Mouse (Mus musculus): ENCODE data around the gene Srsf10.

Gene Srsf10

DNA sequence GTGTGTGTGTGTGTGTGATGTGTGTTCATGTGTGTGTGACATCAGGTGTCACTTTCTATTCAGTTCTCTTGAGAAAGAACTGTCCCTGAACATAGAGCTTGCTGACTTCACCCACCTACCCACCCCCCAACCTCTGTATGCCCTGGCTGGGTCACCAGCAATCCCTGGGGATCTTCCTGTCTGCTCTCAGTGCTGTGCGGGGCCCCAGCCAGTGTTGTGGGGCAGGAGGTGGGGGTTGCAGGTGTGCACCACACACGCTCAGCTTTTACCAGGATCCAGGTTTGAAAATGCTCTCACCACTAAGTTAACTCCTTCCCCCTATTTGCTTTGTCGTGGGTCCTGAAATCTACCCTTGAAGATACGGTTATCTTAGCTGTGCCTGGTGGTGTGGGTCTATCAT, 30.6 kb downstream of the Srsf10 start:
- no peak for DNase-seq

DNA sequence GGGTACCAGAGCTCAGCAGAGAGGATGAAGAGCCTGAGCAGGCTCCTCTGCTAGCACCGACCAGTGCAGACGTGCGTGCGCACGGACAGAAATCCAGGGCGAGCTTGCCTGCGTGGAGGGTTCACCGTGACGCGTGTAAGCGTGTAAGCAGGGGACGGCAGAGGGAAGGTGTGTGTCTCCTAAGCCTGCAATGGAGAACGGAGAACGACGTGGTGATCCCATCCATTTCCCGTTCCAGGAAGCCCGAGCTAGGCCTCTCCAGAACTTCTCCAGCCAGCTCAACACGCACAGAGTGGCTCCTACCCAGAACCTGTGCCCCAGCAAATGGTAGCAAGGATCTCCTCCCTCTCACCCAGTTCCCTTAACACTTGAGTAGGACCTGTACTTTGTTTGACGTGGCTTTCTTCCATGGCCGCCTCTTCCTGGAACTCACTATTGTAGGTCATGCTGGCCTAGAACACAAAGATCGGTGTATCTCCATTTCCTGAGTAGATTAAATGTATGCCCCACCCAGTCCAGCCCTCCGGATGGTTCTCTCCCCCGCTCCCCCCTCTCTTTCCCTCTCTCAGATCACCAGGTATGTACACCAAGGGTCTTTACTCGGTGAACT, 33.0 kb downstream of the Srsf10 start:
- no peak for DNase-seq

DNA sequence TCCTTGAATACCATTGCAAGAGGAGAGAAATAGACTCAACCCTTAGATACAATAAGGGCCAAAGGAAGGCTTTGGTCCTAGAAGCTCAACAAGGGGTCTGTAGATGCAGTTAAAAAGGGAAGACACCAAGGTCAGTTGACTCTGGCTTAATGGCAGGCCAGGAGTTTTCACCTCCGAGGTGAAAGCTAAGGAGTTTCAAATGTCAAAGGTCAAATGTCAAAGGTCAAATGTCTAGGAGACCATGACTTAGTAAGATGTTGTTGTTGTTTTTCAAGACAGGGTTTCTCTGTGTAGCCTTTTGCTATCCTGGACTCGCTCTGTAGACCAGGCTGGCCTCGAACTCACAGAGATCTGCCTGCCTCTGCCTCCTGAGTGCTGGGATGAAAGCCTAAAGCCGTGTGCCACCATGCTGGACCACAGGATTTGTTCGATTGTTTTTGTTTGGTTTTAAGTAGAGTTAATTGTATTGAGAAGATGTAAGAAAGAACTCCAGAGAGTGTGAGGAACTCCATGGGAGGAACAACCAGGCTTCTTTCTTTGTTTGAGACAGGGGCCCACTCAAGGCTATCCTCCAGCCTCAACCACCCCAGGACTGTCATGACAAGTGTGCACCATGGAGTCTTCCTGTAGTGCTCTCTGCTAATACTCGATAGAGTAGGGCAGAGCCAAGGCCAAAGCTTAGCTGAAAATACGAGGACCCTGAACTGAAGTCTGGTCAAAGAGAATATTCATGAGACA, 33.8 kb downstream of the Srsf10 start:
- DNase-seq: no peak

DNA sequence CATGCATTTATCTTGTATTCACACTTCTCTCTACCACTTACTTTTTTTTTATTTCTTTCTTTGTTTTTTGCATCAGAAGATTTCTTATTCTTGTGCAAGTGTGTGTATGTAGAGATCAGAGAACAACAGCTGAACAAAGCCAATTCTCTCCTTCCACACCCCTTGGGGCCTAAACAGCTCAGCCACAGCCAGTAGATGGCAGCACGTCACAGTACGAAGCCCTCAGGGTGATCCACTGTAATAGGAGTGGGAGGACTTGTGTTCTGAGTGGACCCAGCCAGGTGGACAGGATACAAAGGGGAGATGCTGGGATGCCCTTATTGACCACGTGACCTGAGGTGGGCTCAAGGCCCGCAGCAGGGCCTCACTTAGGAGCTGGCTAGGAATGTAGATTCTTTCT, 34.3 kb downstream of the Srsf10 start:
- DNase-seq: peak; percentile 87 to 88

DNA sequence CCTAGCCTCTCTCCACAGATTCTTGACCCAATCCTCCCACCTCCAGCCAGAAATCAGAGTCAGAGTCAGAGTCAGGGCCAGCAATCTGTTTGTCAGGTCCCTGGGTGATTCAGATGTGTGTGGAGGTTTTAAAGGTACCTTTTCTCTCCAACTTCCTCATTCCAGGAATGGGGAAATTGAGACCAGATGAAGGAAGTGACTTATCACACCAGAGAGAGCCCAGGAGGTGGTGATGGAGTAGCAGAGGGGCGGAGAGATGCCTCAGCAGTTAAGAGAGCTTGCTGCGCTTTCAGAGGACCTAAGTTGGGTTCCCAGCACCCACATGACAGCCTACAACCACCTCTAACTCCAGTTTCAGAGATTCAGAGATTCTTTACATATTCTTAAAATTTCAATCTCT, 36.0 kb downstream of the Srsf10 start:
- no peak for DNase-seq

DNA sequence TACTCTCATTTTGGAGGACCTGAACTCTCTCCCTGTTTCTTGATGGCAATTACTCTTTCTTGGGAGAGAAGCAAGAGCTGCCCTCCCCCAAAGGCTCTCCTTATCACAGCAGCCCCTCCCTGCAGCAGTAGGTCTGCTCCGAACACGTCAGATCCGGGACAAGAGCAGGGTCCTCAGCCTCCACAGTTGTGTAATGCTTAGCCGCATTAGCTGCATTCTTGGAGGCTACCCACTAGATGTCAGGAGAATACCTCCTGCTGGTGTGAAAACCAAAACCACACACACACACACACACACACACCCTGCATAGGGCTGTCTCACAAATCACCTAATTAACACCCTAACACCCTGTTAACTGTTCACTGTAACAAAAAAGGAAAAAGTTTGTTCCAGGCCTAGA, 37.3 kb downstream of the Srsf10 start:
- DNase-seq: no peak

DNA sequence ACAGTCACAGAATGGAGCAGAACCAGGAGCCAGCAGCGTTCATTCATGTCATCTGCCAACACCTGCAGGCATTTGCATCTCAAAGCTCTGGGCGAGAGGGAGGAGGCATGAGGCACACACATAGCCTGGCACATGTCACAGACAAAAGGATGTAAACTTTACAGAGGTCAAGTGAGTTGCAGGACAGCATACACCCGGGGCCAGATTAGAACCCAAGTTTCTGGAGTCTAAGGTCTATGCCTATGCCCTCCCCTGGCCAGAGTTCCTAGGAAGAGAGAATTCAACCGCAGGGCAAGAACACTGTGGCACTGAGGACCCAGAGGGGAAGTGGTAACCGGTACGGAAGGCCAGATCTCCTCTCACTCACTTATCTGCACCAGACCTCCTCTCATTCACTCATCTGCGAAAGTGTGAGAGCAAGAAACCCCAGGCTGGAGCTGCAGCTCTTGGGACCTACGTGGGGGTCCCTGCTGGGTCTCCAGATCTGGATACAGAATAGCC, 39.6 kb downstream of the Srsf10 start, which contains the start of gene Cnr2:
Gene Cnr2, plus strand, starts transcription at position 324 of the 501 bp plus-strand sequence.
- no peak for DNase-seq

DNA sequence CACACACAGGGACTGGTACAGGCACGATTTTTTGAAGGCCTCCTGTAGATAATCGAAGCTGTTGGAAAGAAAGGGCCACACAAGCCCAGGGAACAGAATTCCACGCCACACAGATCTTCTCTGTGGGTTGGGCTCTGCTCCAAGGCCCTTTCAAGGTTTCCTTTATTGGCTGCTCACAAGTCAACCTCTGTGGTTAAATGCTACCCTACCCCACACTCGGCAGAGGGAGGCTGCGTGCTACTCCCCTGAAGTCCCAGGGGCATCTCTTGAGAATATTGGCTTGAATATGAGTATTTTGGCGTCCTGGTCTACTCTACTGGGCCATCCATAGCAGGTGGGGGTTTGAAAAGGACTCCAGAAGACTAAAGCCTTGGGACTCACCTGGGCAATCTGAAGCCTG, 40.6 kb downstream of the Srsf10 start:
- no peak for DNase-seq

DNA sequence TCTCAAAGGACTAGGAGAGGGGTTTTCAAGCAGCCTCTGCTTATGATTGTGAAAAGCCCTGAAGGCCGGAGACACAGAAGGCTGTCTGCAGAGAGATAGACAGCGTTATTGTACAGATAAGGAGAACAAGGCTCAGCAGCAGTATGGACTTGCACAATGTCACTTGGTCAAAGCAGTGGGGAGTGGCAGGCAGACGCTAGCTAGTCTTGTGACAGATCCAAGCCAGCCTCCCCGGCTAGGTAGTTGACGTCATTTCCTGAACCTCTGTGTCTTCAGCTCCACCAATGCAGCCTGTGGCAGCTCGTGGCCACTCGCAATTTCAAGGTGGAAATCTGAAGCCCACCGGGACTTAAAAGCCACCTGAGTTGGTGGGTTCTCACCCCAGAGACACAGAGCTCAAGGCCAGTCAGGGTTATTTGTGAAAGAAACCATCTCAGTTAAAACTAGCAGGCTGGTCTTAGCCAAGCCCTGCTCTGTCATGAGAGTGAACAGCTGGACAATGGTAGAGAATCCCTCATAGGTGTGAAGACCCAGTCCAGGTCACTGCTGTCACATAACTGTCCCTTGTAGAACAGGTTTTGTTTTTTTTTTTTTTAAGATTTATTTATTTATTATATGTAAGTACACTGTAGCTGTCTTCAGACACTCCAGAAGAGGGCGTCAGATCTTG, 43.0 kb downstream of the Srsf10 start:
- peak in 1 of 2 experiments; percentile 19 for DNase-seq

DNA sequence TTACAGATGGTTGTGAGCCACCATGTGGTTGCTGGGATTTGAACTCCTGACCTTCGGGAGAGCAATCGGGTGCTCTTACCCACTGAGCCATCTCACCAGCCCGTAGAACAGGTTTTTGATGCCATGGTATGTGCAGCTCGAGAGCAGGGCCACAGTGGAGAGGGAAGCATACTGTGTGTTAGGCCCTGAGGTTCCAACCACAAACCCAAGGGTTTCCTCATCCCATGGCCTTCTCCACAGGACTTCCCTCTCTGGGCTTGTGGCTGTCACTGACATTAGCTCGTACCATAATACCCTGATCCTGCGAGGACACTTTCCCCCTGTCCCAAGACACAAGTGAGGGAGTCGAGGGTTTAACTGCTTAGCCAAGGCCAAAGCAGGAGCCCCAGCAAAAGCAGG, 43.5 kb downstream of the Srsf10 start:
- no peak for DNase-seq

DNA sequence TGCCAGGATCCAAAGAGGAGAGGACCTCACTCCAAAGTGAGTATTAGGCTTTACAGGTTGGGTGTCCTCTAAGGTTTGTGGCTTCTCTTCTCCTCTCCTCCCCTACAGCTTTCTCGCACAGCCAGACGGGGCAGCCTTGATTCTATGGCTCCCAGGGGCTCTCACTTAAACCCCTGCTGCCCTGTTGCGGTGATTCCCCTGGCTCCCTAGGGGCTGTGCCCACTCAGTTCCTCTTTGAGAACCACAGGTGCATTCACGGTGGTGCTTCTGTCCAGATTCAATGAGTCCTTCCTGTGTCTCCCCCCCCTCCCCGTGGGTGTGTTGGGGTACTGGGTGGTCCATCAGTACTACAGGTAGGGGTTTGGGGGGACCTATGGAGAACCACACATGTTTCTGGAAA, 44.5 kb downstream of the Srsf10 start:
- no peak for DNase-seq

DNA sequence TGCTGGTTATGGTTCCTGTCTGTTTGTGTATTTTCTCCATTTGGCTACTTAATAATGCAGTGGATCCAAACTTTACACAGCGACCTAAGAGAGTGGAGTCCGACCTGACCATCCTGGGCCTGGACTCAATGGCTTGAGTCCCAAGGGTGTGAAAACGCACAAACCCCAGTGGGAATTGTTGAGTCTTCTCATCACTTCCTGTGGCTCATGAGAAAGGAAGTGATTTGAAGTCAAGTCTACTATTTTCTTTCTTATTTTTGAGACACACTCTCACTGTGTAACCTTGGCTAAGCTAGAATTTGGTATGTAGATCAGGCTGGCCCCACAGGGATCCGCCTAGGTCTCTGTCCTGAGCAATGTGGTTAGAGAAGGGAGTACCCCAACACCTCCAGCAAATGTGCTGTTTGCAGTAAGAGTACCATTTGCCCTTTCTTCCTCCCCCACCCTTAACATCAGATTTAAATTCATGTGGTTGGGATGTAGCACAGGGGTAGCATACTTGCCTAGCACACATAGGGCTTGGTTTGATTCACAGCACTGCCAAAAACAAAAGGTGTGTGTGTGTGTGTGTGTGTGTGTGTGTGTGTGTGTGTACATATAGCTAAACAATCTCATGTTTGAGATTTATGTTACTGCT, 47.2 kb downstream of the Srsf10 start:
- no peak for DNase-seq

DNA sequence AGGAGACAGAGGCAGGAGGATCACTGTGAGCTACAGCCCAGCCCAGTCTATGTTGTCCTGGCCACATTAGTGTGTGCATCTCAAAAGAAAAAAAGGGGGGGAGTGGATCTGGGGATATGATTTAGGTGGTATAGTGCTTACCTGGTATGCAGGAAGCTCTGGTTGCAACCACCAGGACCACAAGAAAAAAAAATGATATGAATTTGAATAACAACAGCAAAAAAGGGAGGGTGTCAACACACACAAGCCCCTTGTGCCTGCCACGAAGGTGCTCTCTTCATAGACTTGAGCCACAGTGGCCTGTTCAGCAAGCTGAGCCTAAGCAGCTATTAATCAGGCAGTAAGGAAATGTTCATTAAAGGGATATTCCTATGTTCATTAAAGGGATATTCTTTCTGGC, 49.3 kb downstream of the Srsf10 start:
- no peak for DNase-seq

DNA sequence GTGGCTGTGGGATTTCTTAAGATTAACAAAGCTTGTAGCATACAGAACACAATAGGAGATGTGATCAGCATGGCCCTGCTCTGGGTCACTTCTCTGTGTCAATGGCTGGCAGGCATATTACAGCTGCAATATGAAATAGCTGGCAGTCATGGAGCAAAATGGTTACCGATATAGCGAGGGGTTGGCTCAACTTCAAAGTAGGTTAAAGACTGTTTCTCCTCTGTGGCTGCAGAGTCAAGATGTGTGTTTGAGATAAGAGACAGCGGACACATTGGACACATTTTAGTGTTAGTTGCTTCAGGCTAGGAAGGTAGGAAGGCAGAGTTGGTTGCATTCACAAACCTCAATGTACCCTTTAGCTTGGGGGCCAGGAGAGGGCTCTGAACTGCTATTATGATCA, 51.1 kb downstream of the Srsf10 start:
- no peak for DNase-seq

DNA sequence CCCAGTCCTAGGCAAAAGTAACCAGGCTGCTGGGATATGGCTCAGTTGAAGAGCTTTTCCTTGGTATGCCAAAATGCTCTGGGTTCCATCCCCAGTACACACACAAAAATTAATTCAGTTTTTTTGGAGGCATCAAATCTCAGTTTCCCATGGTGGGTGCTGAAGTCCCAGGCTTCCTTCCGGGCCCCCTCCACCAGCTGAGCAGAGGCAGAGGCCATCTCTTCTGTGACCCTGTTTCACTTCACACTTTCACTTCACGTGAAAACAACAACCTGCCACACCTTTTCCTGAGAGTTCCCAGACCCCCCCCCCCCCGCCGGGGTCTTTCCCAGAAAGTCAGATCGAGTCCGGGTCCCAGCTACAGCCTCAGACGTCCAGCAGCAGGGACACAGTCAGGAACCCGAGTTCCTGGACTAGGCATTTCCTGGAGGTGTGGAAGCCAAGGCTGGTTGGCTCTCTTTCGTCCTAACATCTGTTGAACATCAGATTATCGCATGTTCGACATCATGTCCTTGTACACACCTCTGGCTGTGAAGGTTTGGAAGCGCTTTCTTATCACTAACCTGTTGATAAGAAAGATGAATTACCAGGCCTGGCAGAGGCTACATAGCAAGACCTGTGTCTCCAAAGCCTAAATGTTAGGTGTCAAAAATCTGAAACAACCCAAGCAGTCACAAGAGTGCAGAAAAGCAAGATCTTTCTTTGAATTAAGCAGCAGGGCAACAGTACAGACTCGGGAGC, 53.9 kb downstream of the Srsf10 start:
- DNase-seq: no peak

DNA sequence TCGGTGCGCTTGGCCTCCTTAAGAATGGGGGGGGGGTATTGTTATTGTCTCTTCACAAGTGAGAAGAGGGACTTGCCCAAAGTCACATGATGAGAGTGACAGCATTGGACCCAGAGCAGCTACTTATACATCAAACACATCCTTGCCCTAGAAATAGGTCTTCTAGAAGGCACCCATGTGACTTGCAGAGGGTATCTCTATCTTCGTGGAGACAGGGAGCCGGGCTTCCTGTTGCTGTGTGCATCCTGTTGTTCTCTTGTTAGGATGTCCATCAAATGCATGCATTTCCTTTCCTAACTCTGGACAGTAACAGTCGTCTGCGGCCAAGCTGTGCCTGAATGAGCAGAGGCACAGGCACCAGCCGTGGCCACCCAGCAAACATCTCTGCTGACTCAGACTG, 56.0 kb downstream of the Srsf10 start:
- peak; percentile 18 to 41 for DNase-seq

DNA sequence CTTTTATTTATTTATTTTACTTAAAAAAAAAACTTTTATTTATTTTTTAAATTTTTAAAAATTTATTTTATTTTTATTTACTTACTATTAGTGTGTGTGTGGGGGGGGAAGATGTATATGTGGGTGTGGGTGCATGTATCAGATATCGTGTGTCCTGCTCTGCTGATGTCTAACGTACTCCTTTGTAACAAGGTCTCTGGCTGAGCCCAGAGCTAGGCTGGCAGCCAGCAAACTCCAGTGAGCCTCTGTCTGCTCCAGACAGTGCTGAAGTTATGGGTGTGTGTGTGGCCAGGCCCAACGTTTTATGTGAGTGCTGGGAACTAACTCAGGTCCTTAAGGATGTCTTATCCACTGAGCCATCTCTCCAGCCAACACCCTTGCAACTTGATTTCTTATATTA, 56.6 kb downstream of the Srsf10 start:
- DNase-seq: peak in 1 of 2 experiments; percentile 27

DNA sequence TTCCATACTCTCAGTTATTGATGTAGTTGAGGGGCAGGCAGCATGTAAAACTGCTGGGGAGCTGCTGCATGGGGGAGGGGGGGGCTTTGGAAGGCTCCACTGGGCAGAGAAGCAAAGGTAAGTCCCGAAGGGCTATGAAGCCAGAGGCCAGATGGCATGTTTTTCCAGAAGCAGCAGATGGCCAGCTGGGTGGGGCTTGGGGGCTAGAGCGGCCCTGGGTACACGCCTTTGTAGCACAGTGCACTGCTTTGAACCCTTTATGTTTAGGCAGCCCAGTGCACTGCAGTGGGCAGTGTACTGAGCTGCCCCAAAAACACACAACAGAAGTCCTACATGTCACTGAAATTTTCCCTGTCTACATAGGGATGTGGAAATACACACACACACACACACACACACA, 57.3 kb downstream of the Srsf10 start:
- DNase-seq: no peak

DNA sequence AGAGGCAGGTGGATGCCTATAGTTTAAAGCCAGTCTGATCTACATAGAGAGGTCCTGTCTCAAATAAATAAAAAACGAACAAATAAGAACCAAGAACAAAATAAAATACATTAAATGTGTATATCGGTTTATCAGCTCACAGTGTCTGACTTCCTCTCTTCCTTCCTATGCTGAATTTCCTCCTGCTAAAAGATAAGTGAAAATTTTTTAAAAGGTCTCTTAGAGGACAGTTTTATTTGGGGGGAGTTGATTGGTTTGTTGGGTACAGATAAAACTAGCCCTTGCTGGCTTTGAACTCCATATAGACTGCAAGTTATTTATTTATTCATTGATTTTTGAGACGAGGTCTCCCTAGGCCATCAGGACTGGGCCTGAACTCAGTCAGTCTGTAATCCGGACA, 57.9 kb downstream of the Srsf10 start:
- DNase-seq: no peak

DNA sequence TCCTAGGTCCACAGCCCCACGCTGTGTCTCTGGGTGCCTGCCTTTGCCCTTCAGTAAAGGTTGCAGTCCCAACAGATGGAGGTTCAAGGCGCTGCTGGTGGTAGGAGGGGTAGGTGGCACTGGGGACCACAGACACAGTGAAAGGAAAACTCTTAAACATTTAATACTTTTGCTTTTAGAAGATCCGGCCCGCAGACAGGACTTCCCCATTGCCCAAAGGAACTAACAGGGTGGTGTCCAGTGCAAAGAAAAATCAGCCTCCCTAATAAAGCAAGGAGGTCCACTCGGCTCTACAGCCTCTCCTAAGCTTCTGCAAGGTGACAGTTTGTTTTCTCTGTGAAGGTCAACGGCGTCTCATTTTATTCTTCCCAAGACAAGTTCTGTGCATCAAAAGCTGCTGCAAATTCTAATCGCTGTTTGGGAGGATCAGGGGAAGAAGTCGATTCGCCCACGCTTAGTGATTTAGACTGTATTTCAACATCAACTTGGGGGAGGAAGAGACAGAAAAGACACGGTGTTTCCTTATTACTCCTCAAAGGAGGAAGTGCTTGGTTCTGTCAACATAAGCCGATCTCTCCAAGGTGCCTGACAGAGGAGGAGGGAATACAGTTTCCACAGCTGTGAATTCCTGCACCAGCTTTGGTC, 63.2 kb downstream of the Srsf10 start:
- DNase-seq: no peak

DNA sequence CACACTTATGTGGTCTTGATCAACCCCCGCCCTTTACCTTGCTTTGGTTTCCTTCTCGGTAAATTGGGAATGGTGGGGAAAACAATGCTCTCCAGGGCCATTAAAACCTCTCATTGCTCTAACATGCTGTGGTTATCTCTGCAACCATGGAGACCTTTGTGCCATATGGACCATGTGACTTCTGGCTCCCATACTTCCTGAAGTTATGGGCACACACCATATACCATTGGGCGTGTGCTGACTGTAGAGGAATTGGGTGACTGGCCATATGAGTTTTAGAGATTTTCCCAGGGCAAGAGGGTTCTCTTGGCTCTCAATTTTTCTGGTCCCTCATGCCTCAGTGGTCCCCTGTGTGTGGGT, 63.7 kb downstream of the Srsf10 start:
- no peak for DNase-seq
